Mouse (Mus musculus): ENCODE results near the gene Dynll1. TPM values are rescaled to one million over a fixed set of nuclear protein-coding genes. Genes with fewer than 3 reads are reported as not detected.
A peak's percentile ranks its signal among the peaks of the same experiment; 100 is the strongest.

The Dynll1 gene
- polyA plus RNA-seq, 1 experiment from 2014 or later: 1,196 TPM

GRCm38 (mm10) chr5:115274771-115275170 is 26.0 kb downstream of the Dynll1 start:
- no peak for ATAC-seq (ENCODE audit: extremely low read depth, insufficient number of reproducible peaks, low FRiP score, low TSS enrichment)
- Histone ChIP-seq H3K9me3 (no peaks in the 10 kb centered on the region), H3K27ac (replicated peaks) (no peak overlapping the region), H3K4me2 (no peak overlapping the region), H3K4me3 (no peak overlapping the region), H3K4me1 (peaks cover 26% of the 10 kb centered on the region), H3K9ac (no peak overlapping the region), H3K27me3 (replicated peaks) (no peaks in the 10 kb centered on the region), H3K36me3 (peaks cover 9% of the 10 kb centered on the region; the same call in 1 of the 2 replicates)
- WGBS: 69% methylated on average over 1 of the region's 1 CpGs

DNA sequence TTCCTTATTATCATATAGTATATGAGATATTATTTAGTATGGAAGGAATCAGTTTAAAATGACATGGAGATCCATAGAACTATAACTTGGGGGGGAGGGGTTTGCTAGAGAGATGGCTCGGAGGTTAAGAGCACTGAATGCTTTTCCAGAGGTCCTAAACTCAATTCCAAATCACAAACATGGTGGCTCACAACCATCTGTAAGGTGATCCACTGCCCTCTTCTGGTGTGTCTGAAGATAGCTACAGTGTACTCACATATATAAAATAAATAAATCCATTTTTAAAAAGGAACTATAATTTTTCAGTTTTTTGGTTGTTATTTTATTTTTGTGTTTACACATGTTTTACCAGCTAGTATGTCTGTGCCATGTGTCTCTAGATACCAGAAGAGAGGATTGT is 26.4 kb downstream of the Dynll1 start:
- H3K9me3 ChIP-seq: no peaks in the 10 kb centered on the region
- ATAC-seq (ENCODE audit: extremely low read depth, insufficient number of reproducible peaks, low FRiP score, low TSS enrichment): no peak
- no peak overlapping the region for H3K4me2 ChIP-seq
- peaks cover 30% of the 10 kb centered on the region for H3K4me1 ChIP-seq
- WGBS: 79% methylated on average over 1 of the region's 1 CpGs
- no peaks in the 10 kb centered on the region for H3K27me3 ChIP-seq (replicated peaks)
- no peak overlapping the region for H3K9ac ChIP-seq
- H3K4me3 ChIP-seq: no peak overlapping the region
- no peak overlapping the region for H3K27ac ChIP-seq (replicated peaks)
- H3K36me3 ChIP-seq: peaks cover 13% of the 10 kb centered on the region; the same call in 1 of the 2 replicates

- peaks cover 35% of the 10 kb centered on the region for H3K4me1 ChIP-seq
- H3K36me3 ChIP-seq: peaks cover 16% of the 10 kb centered on the region; the same call in 1 of the 2 replicates
- WGBS: 71% methylated on average over 6 of the region's 6 CpGs
- peak overlapping the region; percentile 85; the same call in 1 of the 2 replicates for H3K27ac ChIP-seq (replicated peaks)
- H3K4me3 ChIP-seq: peak overlapping the region; percentile 100
- peak overlapping the region; percentile 96 for H3K4me2 ChIP-seq
- no peaks in the 10 kb centered on the region for H3K27me3 ChIP-seq (replicated peaks)
- ATAC-seq (ENCODE audit: extremely low read depth, insufficient number of reproducible peaks, low FRiP score, low TSS enrichment): no peak
- H3K9me3 ChIP-seq: no peaks in the 10 kb centered on the region
- H3K9ac ChIP-seq: peak overlapping the region; percentile 99; the same call in 1 of the 2 replicates
These were observed 27.2 kb downstream of the Dynll1 start for GRCm38 (mm10) chr5:115273549-115274135.

DNA sequence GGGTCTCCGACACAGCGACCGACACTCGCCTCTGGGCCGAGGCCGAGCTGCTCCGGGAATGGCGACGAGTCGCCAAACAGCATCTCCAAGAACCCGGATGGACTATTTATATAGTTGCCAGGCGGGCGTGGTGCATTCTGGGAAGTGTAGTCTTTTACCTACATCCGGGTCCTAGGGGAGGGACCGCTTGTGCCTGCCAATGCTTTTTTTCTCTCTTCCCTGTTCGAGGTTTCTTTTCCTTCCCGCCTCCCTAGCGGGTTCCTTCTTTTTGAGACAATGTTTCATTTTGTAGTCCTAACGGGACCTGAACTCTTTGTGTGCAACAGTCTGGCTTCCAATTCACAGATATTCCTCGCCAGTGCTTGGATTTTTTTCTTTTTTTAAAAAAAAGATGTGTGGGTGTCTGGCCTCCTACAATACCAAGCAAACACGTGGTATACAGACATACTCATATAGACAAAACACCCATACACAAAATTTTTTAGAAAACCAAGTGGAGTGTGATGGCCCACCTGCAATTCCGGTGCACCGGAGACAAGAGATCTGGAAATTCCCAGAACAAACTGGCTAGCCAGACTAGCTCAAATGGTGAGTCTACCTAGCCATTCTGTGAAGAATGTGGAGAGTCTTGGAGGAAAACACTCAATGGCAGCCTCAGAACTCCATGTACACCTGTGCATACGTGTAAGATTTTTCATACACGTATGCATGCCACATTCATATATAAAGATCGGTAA is 27.8 kb downstream of the Dynll1 start, which contains the start of gene Rnf10:
TSS of gene Rnf10 (minus strand) at position 87 of the 737 bp plus-strand sequence.
- peak within 1 kb of the TSS; percentile 99 for H3K9ac ChIP-seq
- peak within 1 kb of the TSS; percentile 96 for H3K4me2 ChIP-seq
- no peaks in the 10 kb centered on the region for H3K27me3 ChIP-seq (replicated peaks)
- H3K4me1 ChIP-seq: peaks cover 42% of the 10 kb centered on the region
- H3K4me3 ChIP-seq: peak within 1 kb of the TSS; percentile 100
- peak within 1 kb of the TSS; percentile 85 for H3K27ac ChIP-seq (replicated peaks)
- H3K9me3 ChIP-seq: no peaks in the 10 kb centered on the region
- peaks cover 18% of the 10 kb centered on the region for H3K36me3 ChIP-seq
- 13% methylated on average over 26 of the region's 26 CpGs for WGBS
- peak; percentile 69 for ATAC-seq (ENCODE audit: extremely low read depth, insufficient number of reproducible peaks, low FRiP score, low TSS enrichment)

- peak overlapping the region; percentile 96 for H3K4me2 ChIP-seq
- no peak; the same call in 1 of the 2 replicates for ATAC-seq (ENCODE audit: extremely low read depth, insufficient number of reproducible peaks, low FRiP score, low TSS enrichment)
- peak overlapping the region; percentile 85 for H3K27ac ChIP-seq (replicated peaks)
- peak overlapping the region; percentile 99 for H3K9ac ChIP-seq
- H3K36me3 ChIP-seq: peaks cover 18% of the 10 kb centered on the region
- peaks cover 50% of the 10 kb centered on the region for H3K4me1 ChIP-seq
- no peaks in the 10 kb centered on the region for H3K9me3 ChIP-seq
- peak overlapping the region; percentile 100 for H3K4me3 ChIP-seq
- no peaks in the 10 kb centered on the region for H3K27me3 ChIP-seq (replicated peaks)
- WGBS: under 1% methylated on average over 73 of the region's 77 CpGs
These were observed 28.6 kb downstream of the Dynll1 start for GRCm38 (mm10) chr5:115271931-115272811.

- Histone ChIP-seq H3K9ac (peak overlapping the region; percentile 99), H3K4me2 (peak overlapping the region; percentile 96), H3K27ac (replicated peaks) (no peak overlapping the region), H3K27me3 (replicated peaks) (no peaks in the 10 kb centered on the region), H3K9me3 (no peaks in the 10 kb centered on the region), H3K4me1 (peaks cover 67% of the 10 kb centered on the region), H3K4me3 (peak overlapping the region; percentile 100), H3K36me3 (peaks cover 30% of the 10 kb centered on the region)
- WGBS: 83% methylated on average over 1 of the region's 1 CpGs
- ATAC-seq (ENCODE audit: extremely low read depth, insufficient number of reproducible peaks, low FRiP score, low TSS enrichment): no peak
These were observed 30.8 kb downstream of the Dynll1 start for GRCm38 (mm10) chr5:115269969-115270368.

DNA sequence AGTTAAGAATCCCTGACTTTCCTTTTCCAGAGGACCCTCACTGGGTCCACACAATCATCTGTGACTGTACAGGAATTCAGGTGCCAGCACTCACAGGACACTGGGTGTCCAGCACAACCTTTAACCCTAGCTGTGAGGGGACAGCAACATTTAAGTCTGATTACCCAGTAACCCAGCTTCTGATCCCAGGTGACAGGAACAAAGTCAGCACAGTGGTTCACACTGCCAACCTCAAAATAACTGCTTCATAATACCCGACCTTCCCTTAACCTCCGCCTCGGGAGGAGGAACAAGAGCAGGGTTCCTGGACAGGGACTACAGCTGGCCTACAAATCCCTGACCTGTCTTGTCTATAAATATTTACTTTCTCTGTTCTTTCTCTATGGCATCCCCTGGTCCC is 32.5 kb downstream of the Dynll1 start:
- Histone ChIP-seq H3K4me1 (peaks cover 65% of the 10 kb centered on the region), H3K4me3 (peak overlapping the region; percentile 100), H3K27ac (replicated peaks) (peak overlapping the region; percentile 78), H3K36me3 (peaks cover 35% of the 10 kb centered on the region), H3K27me3 (replicated peaks) (no peaks in the 10 kb centered on the region), H3K9ac (peak overlapping the region; percentile 69), H3K9me3 (no peaks in the 10 kb centered on the region), H3K4me2 (peak overlapping the region; percentile 96)
- 34% methylated on average over 3 of the region's 3 CpGs for WGBS
- no peak for ATAC-seq (ENCODE audit: extremely low read depth, insufficient number of reproducible peaks, low FRiP score, low TSS enrichment)

DNA sequence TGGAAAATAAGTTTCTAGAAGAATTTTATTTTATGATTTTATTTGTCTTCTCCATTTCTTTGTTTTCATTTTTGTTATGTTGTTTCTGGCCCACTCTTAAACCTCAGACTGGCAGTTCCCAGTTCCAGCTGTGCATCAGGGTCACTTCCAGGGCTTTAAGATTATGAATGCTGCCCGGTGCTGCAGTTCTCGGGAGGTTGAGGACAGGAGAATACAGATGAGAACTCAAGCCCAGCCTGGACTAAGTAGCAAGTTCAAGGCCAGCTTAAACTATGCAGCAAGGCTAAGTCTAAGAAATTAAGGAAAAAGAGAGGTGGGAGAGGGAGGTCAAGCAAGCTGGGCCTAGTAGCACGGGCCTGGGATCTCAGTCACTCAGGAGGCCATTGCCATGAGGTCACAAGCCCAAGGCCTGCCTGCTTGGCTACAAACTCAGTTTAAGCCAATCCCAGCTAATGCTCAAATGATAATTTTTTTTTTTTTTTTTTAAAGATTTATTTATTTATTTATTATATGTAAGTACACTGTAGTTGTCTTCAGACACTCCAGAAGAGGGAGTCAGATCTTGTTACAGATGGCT is 33.2 kb downstream of the Dynll1 start:
- Histone ChIP-seq H3K4me1 (peaks cover 69% of the 10 kb centered on the region), H3K27ac (replicated peaks) (peak overlapping the region; percentile 86), H3K4me2 (peak overlapping the region; percentile 96), H3K36me3 (peaks cover 42% of the 10 kb centered on the region), H3K9ac (peak overlapping the region; percentile 71), H3K9me3 (no peaks in the 10 kb centered on the region), H3K4me3 (peak overlapping the region; percentile 30), H3K27me3 (replicated peaks) (no peaks in the 10 kb centered on the region)
- WGBS: 32% methylated on average over 3 of the region's 3 CpGs
- ATAC-seq (ENCODE audit: extremely low read depth, insufficient number of reproducible peaks, low FRiP score, low TSS enrichment): no peak

GRCm38 (mm10) chr5:115266787-115267468 is 33.9 kb downstream of the Dynll1 start:
- Histone ChIP-seq H3K4me3 (peak overlapping the region; percentile 30), H3K4me1 (peaks cover 71% of the 10 kb centered on the region)

GRCm38 (mm10) chr5:115266340-115266739 is 34.5 kb downstream of the Dynll1 start:
- Histone ChIP-seq H3K36me3 (peaks cover 44% of the 10 kb centered on the region), H3K4me3 (peak overlapping the region; percentile 27), H3K4me2 (peak overlapping the region; percentile 96), H3K9me3 (no peaks in the 10 kb centered on the region), H3K27me3 (replicated peaks) (no peaks in the 10 kb centered on the region), H3K27ac (replicated peaks) (peak overlapping the region; percentile 86), H3K4me1 (peaks cover 71% of the 10 kb centered on the region), H3K9ac (peak overlapping the region; percentile 52)
- 70% methylated on average over 5 of the region's 5 CpGs for WGBS
- no peak for ATAC-seq (ENCODE audit: extremely low read depth, insufficient number of reproducible peaks, low FRiP score, low TSS enrichment)

More at GRCm38 (mm10) chr5:115266787-115267468, 33.9 kb downstream of the Dynll1 start:
- Histone ChIP-seq H3K27me3 (replicated peaks) (no peaks in the 10 kb centered on the region), H3K36me3 (peaks cover 44% of the 10 kb centered on the region), H3K27ac (replicated peaks) (peak overlapping the region; percentile 86), H3K9ac (peak overlapping the region; percentile 71), H3K9me3 (no peaks in the 10 kb centered on the region), H3K4me2 (peak overlapping the region; percentile 96)
- WGBS: 41% methylated on average over 8 of the region's 8 CpGs
- peak; percentile 58; the same call in 1 of the 2 replicates for ATAC-seq (ENCODE audit: extremely low read depth, insufficient number of reproducible peaks, low FRiP score, low TSS enrichment)

Measured in heart, embryonic 13.5 days (tissue).